Mouse (Mus musculus) natural killer cell, adult 2 months (primary cell): ENCODE measurements around the gene Zfp69.
A peak's percentile ranks its signal among the peaks of the same experiment; 100 is the strongest.

Experiments used
- DNase-seq, 2 experiments: peaks; one replicate each; pipeline ENCODE4 v3.0.0; 2022; ENCODE audit warnings: low spot score in 2 of 2

Zfp69 gene

GRCm38 (mm10) chr4:120951428-120951973 lies at the start of gene Zfp69:
Zfp69 (minus strand) TSS chr4:120951699.
- peak; percentile 81 to 88 for DNase-seq

- no peak for DNase-seq
Measured at GRCm38 (mm10) chr4:121001042-121001441, 49.5 kb upstream of the Zfp69 start.

GRCm38 (mm10) chr4:120995911-120996310 lies 44.4 kb upstream of the Zfp69 start:
- no peak for DNase-seq

- DNase-seq = no peak
Measured at GRCm38 (mm10) chr4:120993025-120993424, 41.5 kb upstream of the Zfp69 start.

GRCm38 (mm10) chr4:120992284-120992683 lies 40.8 kb upstream of the Zfp69 start:
- no peak for DNase-seq

GRCm38 (mm10) chr4:120987319-120987718 lies 35.8 kb upstream of the Zfp69 start:
- DNase-seq = no peak

GRCm38 (mm10) chr4:120986446-120986845 lies 34.9 kb upstream of the Zfp69 start:
- peak; percentile 44 to 60 for DNase-seq

- peak; percentile 24 to 46 for DNase-seq
Measured at GRCm38 (mm10) chr4:120978221-120978620, 26.7 kb upstream of the Zfp69 start.

- peak in 1 of 2 experiments; percentile 79 for DNase-seq
Measured at GRCm38 (mm10) chr4:120975428-120975734, 23.9 kb upstream of the Zfp69 start.

GRCm38 (mm10) chr4:120974711-120975427 lies 23.4 kb upstream of the Zfp69 start:
- DNase-seq = peak; percentile 70 to 85

GRCm38 (mm10) chr4:120971842-120972241 lies 20.3 kb upstream of the Zfp69 start:
- no peak for DNase-seq

- DNase-seq = no peak
Measured at GRCm38 (mm10) chr4:120969382-120970146, 18.1 kb upstream of the Zfp69 start.

GRCm38 (mm10) chr4:120968486-120968885 lies 17.0 kb upstream of the Zfp69 start:
- no peak for DNase-seq

GRCm38 (mm10) chr4:120955586-120955985 lies 4.1 kb upstream of the Zfp69 start:
- no peak for DNase-seq

GRCm38 (mm10) chr4:120953667-120954066 lies 2.2 kb upstream of the Zfp69 start:
- peak in 1 of 2 experiments; percentile 31 for DNase-seq

GRCm38 (mm10) chr4:120953038-120953437 lies 1.5 kb upstream of the Zfp69 start:
- DNase-seq = no peak

GRCm38 (mm10) chr4:120952163-120952562 lies 664 bp upstream of the Zfp69 start:
- no peak for DNase-seq

GRCm38 (mm10) chr4:120950763-120951427 lies 604 bp downstream of the Zfp69 start:
- no peak for DNase-seq

- DNase-seq = no peak
Measured at GRCm38 (mm10) chr4:120948938-120949337, 2.6 kb downstream of the Zfp69 start.

GRCm38 (mm10) chr4:120935006-120935405 lies 16.5 kb downstream of the Zfp69 start:
- DNase-seq = no peak

GRCm38 (mm10) chr4:120930736-120931135 lies 20.8 kb downstream of the Zfp69 start:
- no peak for DNase-seq

GRCm38 (mm10) chr4:120928686-120929085 lies 22.8 kb downstream of the Zfp69 start:
- DNase-seq = no peak
